Mouse (Mus musculus) heart, postnatal 25 days (tissue): ENCODE results near the gene Tmc8. TPM values are rescaled to one million over a fixed set of nuclear protein-coding genes. Genes with fewer than 3 reads are reported as not detected.

ENCODE experiments used
- DNase-seq: peaks from one replicate; pipeline ENCODE4 v3.0.0; 2022; ENCODE audit warnings: low spot score
- intact Hi-C: fragments of 180-260 bp; cut with DNase I; formaldehyde crosslinking; loops from one replicate; pipeline ENCODE4 v1.15.1; 2025
- total RNA-seq, 2 experiments: library from RNA; stranded (reverse); gene quantifications; 2 replicates each; pipeline ENCODE4 v1.2.3; 2021

Gene Tmc8
- total RNA-seq, 2 experiments from 2014 or later, result 2.9 to 3.4 TPM

DNA sequence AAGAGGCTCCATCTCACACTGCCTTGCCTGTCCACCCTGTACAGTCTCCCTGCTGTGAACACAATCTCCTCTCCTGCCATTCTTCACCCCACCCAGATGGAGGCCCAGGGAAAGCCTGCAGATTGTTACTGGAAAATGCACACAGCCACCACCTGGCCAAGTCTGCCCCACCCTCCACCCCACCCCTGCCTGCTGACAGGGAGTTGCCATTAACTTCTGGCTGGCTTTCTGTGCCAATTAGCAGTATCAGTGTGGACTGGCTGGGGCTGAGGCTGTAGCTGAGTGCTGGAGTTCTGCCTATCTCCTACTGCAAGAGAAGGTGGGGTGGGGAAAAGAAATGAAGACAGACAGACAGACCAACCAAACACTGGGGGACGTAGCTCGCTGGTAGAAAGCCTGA is 56.7 kb downstream of the Tmc8 start:
- intact Hi-C loops, result no loop called here
- no peak for DNase-seq

DNA sequence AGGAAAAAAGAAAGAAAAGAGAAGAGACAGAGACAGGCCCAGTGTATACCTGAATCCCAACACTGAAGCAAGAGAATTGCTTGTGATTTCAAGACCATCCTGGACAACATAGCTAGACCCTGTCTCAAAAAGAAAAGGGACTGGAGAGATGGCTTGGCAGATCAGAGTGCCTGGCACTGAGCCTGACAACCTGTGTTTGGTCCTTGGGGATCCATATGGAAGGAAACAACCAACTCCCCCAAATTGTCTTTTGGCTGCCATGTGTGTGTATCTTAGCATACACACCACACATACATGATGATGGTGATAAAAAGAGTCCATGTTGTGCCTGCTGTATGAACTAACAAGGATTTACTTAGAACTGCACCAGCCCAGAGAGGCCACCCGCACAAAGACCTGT is 57.1 kb downstream of the Tmc8 start:
- intact Hi-C loops, result no loop called here
- DNase-seq, result no peak

DNA sequence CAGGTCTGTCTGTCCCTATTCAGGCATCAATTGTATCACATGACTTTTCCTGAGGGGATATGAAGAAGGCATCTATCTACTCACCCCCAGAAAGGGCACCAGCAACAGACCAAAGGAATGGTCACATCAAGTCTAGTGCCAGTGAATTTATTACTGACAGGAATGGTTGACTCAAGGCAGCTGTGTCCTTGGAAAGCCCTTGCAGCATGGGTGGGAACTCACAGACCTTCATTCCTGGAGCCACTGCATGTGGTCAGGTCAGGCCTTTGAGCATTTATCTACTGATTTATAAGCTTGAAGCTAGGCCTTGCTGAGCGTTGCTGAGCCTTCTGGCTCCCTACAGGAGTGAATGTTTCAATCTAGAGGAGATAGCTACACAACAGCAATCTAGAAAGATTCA is 59.0 kb downstream of the Tmc8 start:
- DNase-seq, result no peak
- intact Hi-C loops, result no loop called here

Other genes with a start within 250 kb of the Tmc8 start
- 10 to 100 TPM; 25.7 to 33.4 TPM for gene Tnrc6c, start 127.8 kb upstream of the Tmc8 start, total RNA-seq
- gene Tmc6, start 122 bp downstream of the Tmc8 start, total RNA-seq, result 10 to 100 TPM; 14.4 to 18.8 TPM
- gene 6030468B19Rik, start 15.6 kb downstream of the Tmc8 start, total RNA-seq, result not detected
- gene Gm20708, start 27.6 kb downstream of the Tmc8 start, total RNA-seq, result 1 to 10 TPM in 1 of 2 experiments, under 1 TPM in 1; 0.36 to 1.2 TPM
- 100 to 1,000 TPM; 109 to 113 TPM for gene Syngr2, start 27.6 kb downstream of the Tmc8 start, total RNA-seq
- 1 to 10 TPM; 4.3 to 5.6 TPM for gene Afmid, start 43.8 kb downstream of the Tmc8 start, total RNA-seq
- gene Tk1, start 44.0 kb downstream of the Tmc8 start, total RNA-seq, result 1 to 10 TPM; 2.3 to 3.2 TPM
- 1 to 10 TPM in 1 of 2 experiments, under 1 TPM in 1; 0.73 to 1.3 TPM for gene Birc5, start 67.2 kb downstream of the Tmc8 start, total RNA-seq
- gene Tmem235, start 78.7 kb downstream of the Tmc8 start, total RNA-seq, result not detected
- 1 to 10 TPM; 6.7 to 7.3 TPM for gene Tha1, start 91.4 kb downstream of the Tmc8 start, total RNA-seq
- 1 to 10 TPM; 5.2 to 6.3 TPM for gene Socs3, start 188.0 kb downstream of the Tmc8 start, total RNA-seq
- gene Pgs1, start 204.2 kb downstream of the Tmc8 start, total RNA-seq, result 10 to 100 TPM; 18.1 to 18.2 TPM